Mouse (Mus musculus): ENCODE data around the gene Rpl39.

DNA sequence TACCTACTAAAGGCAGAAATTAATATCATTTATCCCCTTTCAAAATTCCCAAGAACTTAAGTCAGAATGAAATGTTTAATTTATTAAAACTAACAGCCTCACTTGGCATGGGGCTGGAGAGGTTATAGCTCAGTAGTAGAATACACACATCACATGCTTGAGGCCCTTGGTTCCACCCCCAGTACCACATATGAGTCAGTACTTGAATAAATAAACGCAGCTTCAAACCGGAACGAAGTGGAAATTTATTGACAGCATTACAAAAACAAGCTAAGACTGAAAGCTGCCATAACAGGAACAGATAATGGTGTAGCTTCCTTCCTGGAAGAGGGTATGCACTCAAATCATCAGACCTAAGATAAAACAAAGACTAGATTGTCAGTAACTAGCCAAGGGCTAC lies 6.3 kb upstream of the Rpl39 start:
- TF ChIP-seq CTCF (IDR thresholded peaks at IDR 0.05; ENCODE audit: borderline replicate concordance, insufficient read depth, low read depth, low read length) (no peak), POLR2A (IDR thresholded peaks at IDR 0.05; ENCODE audit: borderline replicate concordance, insufficient read depth, low read length) (no peak)
